ENCODE assay signal across 19 mouse cellular contexts in genomic region chr7:99702201-99702600, GRCm38 (mm10). TPM values are rescaled to one million over a fixed set of nuclear protein-coding genes. Genes with fewer than 3 reads are reported as not detected.
DNase-seq lines count a peak whose midpoint lies in the region; ATAC-seq and TF ChIP-seq lines count a peak whose summit lies in the region.
"Had no signal": no experiment of that assay in that cellular context is flagged by ENCODE, and none has a peak within 500 bp of the region (broad histone marks: within the 10 kb centered on the region; RNA-seq: fewer than 3 reads in every experiment).

No protein-coding gene starts in this region.

- H3K27me3 ChIP-seq in forebrain, embryonic 10.5 days (ENCODE audit: poor library complexity, severe bottlenecking), result 0 out of 2 replicates have a peak, but pooled peaks cover 4% of the 10 kb centered on the region
- no peaks in the 10 kb centered on the region for H3K27me3 ChIP-seq in forebrain, embryonic 15.5 days
- H3K27me3 ChIP-seq in kidney, adult 2 months (replicated peaks; ENCODE audit: control insufficient read depth, insufficient read depth, low read length), result no peaks in the 10 kb centered on the region
- H3K27me3 ChIP-seq: limb, embryonic 15.5 days; midbrain, embryonic 13.5 days had no signal

- no peak for DNase-seq in forebrain, embryonic 10.5 days (ENCODE audit: extremely low spot score, low spot score)
- peak; percentile 58 for DNase-seq in kidney, adult 2 months
- no peak for DNase-seq in kidney, adult 8-10 months
- peak; percentile 47 for DNase-seq in ovary, adult 18-20 months (ENCODE audit: low spot score)
- DNase-seq in ovary, postnatal 14 days (ENCODE audit: low spot score), result no peak
- no peak for DNase-seq in T-cell, adult 2 months (ENCODE audit: low spot score)
- DNase-seq in retina, postnatal 1 day, result no peak
- DNase-seq: adrenal gland, postnatal 36 days; cerebellum, adult 9-11 months; heart, postnatal 4 days; lung, postnatal 10 days; right cerebral cortex, postnatal 14 days had no signal

- ATAC-seq in forebrain, embryonic 15.5 days (replicated peaks), result no peak
- ATAC-seq: activated CD4-positive, CD25-positive, alpha-beta regulatory T cell, adult 4 months; forebrain, embryonic 14.5 days; midbrain, embryonic 13.5 days had no signal

- no peaks in the 10 kb centered on the region for H3K9me3 ChIP-seq in forebrain, embryonic 10.5 days
- H3K9me3 ChIP-seq in forebrain, embryonic 15.5 days, result no peaks in the 10 kb centered on the region
- H3K9me3 ChIP-seq: heart, embryonic 12.5 days; limb, embryonic 15.5 days; midbrain, embryonic 13.5 days had no signal

- H3K9ac ChIP-seq in forebrain, embryonic 15.5 days (replicated peaks), result no peak overlapping the region
- H3K9ac ChIP-seq: heart, embryonic 12.5 days; limb, embryonic 15.5 days; midbrain, embryonic 13.5 days had no signal

- WGBS in forebrain, embryonic 10.5 days, result 37% methylated on average over 6 of the region's 6 CpGs
- WGBS in forebrain, embryonic 15.5 days, result 40% methylated on average over 6 of the region's 6 CpGs
- 53% methylated on average over 6 of the region's 6 CpGs for WGBS in kidney, adult 2 months

- H3K4me3 ChIP-seq in forebrain, embryonic 10.5 days, result no peak overlapping the region
- no peak overlapping the region for H3K4me3 ChIP-seq in forebrain, embryonic 15.5 days
- no peak overlapping the region for H3K4me3 ChIP-seq in kidney, adult 2 months (ENCODE audit: insufficient read depth, low read depth, low read length)
- H3K4me3 ChIP-seq: heart, embryonic 12.5 days; limb, embryonic 15.5 days; midbrain, embryonic 13.5 days; myocyte had no signal

- no peaks in the 10 kb centered on the region for H3K36me3 ChIP-seq in forebrain, embryonic 10.5 days (replicated peaks)
- H3K36me3 ChIP-seq in forebrain, embryonic 15.5 days, result no peaks in the 10 kb centered on the region
- H3K36me3 ChIP-seq in kidney, adult 2 months (ENCODE audit: control insufficient read depth, insufficient read depth, low read length), result no peaks in the 10 kb centered on the region
- H3K36me3 ChIP-seq: heart, embryonic 12.5 days; limb, embryonic 15.5 days; midbrain, embryonic 13.5 days had no signal

- 0 out of 2 replicates have a peak overlapping the region, but pooled peaks have one; percentile 41 for H3K27ac ChIP-seq in forebrain, embryonic 10.5 days
- no peak overlapping the region for H3K27ac ChIP-seq in forebrain, embryonic 15.5 days (replicated peaks)
- peak overlapping the region; percentile 68 for H3K27ac ChIP-seq in kidney, adult 2 months (ENCODE audit: insufficient read depth, low read depth, low read length)
- H3K27ac ChIP-seq: limb, embryonic 15.5 days; midbrain, embryonic 13.5 days had no signal

- no peak for TF ChIP-seq CTCF in kidney, adult 2 months (conservative IDR thresholded peaks at IDR 0.05; ENCODE audit: insufficient read depth, insufficient read length, low read depth, low read length)

- H3K4me1 ChIP-seq in forebrain, embryonic 10.5 days, result peaks cover 32% of the 10 kb centered on the region
- H3K4me1 ChIP-seq in forebrain, embryonic 15.5 days, result no peaks in the 10 kb centered on the region
- H3K4me1 ChIP-seq in kidney, adult 2 months (ENCODE audit: control insufficient read depth, insufficient read depth, low read length), result no peaks in the 10 kb centered on the region

- H3K4me2 ChIP-seq in forebrain, embryonic 15.5 days (replicated peaks), result no peak overlapping the region
- H3K4me2 ChIP-seq: heart, embryonic 12.5 days; limb, embryonic 15.5 days; midbrain, embryonic 13.5 days had no signal

- no peak for TF ChIP-seq POLR2A in kidney, adult 2 months (IDR thresholded peaks at IDR 0.05; ENCODE audit: low read depth, low read length)

RNA-seq across cellular contexts. Expression of gene Slco2b1, which starts 8.9 kb away (rescaled TPM):
- polyA plus RNA-seq in forebrain, embryonic 10.5 days (2016; fragmentation: Nextera tagmentation; extraction: Ambion mirVana), result 1.6 and 2.0 TPM in 2 replicates
- polyA plus RNA-seq in forebrain, embryonic 15.5 days (2015; fragmentation: Nextera tagmentation; extraction: Ambion mirVana), result 4.5 and 4.9 TPM in 2 replicates
- 28.4 and 35.0 TPM in 2 replicates for polyA plus RNA-seq in kidney, adult 2 months (2012; rRNA removed)
- polyA plus RNA-seq: activated CD4-positive, CD25-positive, alpha-beta regulatory T cell, adult 4 months had no signal

RNA-seq across cellular contexts. Expression of gene Olfr520, which starts 27.9 kb away (rescaled TPM):
- not detected in 2 replicates for polyA plus RNA-seq in forebrain, embryonic 10.5 days (2016; fragmentation: Nextera tagmentation; extraction: Ambion mirVana)
- not detected in 2 replicates for polyA plus RNA-seq in forebrain, embryonic 15.5 days (2015; fragmentation: Nextera tagmentation; extraction: Ambion mirVana)
- polyA plus RNA-seq in kidney, adult 2 months (2012; rRNA removed), result not detected in 2 replicates
- polyA plus RNA-seq: activated CD4-positive, CD25-positive, alpha-beta regulatory T cell, adult 4 months; forebrain, embryonic 14.5 days; heart, embryonic 12.5 days; limb, embryonic 15.5 days; midbrain, embryonic 13.5 days; myocyte had no signal

Comparison
In these comparisons a context has a peak if more than half of its experiments do, and no peak if none do; other contexts are left out.
1. DNase-seq: peak in kidney, adult 2 months (single experiment) and ovary, adult 18-20 months (single experiment); none in forebrain, embryonic 10.5 days (single experiment), kidney, adult 8-10 months (0 of 2), ovary, postnatal 14 days (single experiment), T-cell, adult 2 months (single experiment) and retina, postnatal 1 day (single experiment).